Mouse (Mus musculus) ES-Bruce4 (cell line): ENCODE measurements around the gene Gm28053. TPM values are rescaled to one million over a fixed set of nuclear protein-coding genes. Genes with fewer than 3 reads are reported as not detected.
"Not testable (repeated sequence)": the region's sequence is repeated elsewhere in the genome, so short reads cannot be mapped to it uniquely, and the experiment has no call there.

ENCODE experiments used
- H3K27ac ChIP-seq: 2 replicates; pipeline ENCODE4 v1.5.1; 2012; ENCODE audit warnings: low read length, inconsistent platforms; ENCODE audit not compliant: insufficient read depth
- H3K27me3 ChIP-seq: 2 replicates; pipeline ENCODE4 v1.6.1; 2012; ENCODE audit warnings: mild to moderate bottlenecking, low read length, inconsistent platforms; ENCODE audit not compliant: control insufficient read depth, poor library complexity, insufficient read depth, severe bottlenecking
- H3K36me3 ChIP-seq: 2 replicates; pipeline ENCODE4 v1.6.1; 2012; ENCODE audit warnings: inconsistent platforms, mild to moderate bottlenecking, low read length, moderate library complexity; ENCODE audit not compliant: control insufficient read depth, poor library complexity, insufficient read depth, severe bottlenecking
- H3K4me1 ChIP-seq: one replicate; pipeline ENCODE4 v1.8.1; 2011; ENCODE audit warnings: low read length; ENCODE audit not compliant: control insufficient read depth, insufficient read depth
- H3K4me3 ChIP-seq: 2 replicates; pipeline ENCODE4 v1.5.1; 2011; ENCODE audit warnings: low read depth, mild to moderate bottlenecking, low read length
- H3K9ac ChIP-seq: 2 replicates; pipeline ENCODE4 v1.6.1; 2012; ENCODE audit warnings: low read depth, mild to moderate bottlenecking, inconsistent platforms; ENCODE audit not compliant: poor library complexity, severe bottlenecking
- H3K9me3 ChIP-seq: replicated peaks from 2 replicates; pipeline ENCODE4 v1.6.1; 2012; ENCODE audit warnings: mild to moderate bottlenecking, low read length, inconsistent platforms; ENCODE audit not compliant: control insufficient read depth, poor library complexity, insufficient read depth, severe bottlenecking
- CTCF ChIP-seq: IDR thresholded peaks from one replicate; pipeline ENCODE4 v1.8.1; 2011; ENCODE audit warnings: low read depth, low read length
- EP300 ChIP-seq: IDR thresholded peaks from 2 replicates; pipeline ENCODE4 v1.6.1; 2011; ENCODE audit warnings: low read depth, low read length; ENCODE audit not compliant: insufficient read depth
- POLR2A ChIP-seq: IDR thresholded peaks from one replicate; pipeline ENCODE4 v1.8.1; 2011; ENCODE audit warnings: low read length; ENCODE audit not compliant: insufficient read depth
- polyA plus RNA-seq: library from polyadenylated mRNA; stranded (reverse); fragments of >200 nt; gene quantifications from 2 replicates; pipeline ENCODE4 v1.2.4, GENCODE M21; 2011; ENCODE audit warnings: low read depth; ENCODE audit not compliant: missing spikeins, insufficient read depth, insufficient read length

Gene Gm28053
- polyA plus RNA-seq, 1 experiment: not detected

DNA sequence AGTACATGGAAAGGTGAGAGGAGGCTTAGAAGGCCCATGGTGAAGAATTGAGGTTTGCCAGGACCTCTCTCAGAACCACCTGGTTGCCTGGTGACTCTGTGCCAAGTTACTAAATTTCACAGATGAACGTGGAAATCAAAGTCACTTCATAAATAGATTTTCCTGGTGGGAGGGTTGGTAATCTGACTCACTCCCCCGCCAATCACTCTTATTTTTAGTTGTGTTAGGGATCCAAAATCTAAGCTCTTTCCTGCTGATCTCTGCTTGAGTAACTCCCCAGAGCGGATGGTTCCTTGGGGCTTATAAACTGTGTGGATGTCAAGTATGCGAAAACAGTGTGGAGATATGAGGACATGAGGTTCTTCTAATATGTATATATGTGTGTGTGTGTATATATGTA is 36.1 kb upstream of the Gm28053 start:
- Histone ChIP-seq H3K4me3 (no peak overlapping the region), H3K27ac (no peak overlapping the region), H3K27me3 (no peaks in the 10 kb centered on the region), H3K9me3 (no peaks in the 10 kb centered on the region), H3K36me3 (no peaks in the 10 kb centered on the region), H3K4me1 (no peaks in the 10 kb centered on the region), H3K9ac (no peak overlapping the region)
- TF ChIP-seq POLR2A (no peak), EP300 (no peak), CTCF (no peak)

DNA sequence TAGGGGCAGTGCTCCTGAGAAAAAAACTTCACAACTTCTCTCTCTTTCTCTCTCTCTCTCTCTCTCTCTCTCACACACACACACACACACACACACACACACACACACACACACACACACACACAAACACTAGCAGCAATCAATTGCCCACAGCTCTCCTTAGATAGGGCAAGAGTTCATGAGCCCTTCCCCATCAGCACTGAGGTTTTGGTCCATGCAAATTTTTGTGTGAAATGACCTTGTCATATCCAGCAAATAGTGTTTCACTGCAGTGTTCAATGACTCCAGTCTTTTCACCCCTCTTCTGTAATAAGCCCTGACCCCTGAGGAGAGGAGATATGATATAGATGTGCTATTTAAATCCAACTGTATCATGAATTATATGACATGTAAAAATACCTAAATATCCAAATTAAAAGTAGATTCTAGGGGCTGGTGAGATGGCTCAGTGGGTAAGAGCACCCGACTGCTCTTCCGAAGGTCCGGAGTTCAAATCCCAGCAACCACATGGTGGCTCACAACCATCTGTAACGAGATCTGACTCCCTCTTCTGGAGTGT is 35.1 kb upstream of the Gm28053 start:
- not testable (repeated sequence) for H3K4me3 ChIP-seq, H3K27ac ChIP-seq, H3K9me3 ChIP-seq

DNA sequence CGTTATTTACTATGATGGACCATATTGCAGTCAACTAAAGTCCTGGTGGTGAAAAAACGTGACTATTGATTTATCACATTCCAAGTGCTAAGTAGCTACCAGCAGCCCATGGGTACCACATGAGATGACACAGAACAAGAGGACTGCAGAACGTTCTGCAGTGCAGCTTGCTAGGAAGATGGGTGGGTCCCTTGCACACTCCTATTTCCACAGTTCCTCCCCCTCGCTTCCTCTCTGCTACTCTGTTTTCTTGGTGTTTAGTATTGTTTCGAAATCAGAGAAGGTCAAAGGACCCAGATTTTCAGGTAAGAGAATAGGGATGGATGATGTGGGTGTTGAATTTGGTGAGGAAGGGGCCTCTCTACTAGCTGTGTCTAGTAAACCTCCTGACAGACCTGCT is 34.1 kb upstream of the Gm28053 start, which contains the start of gene Gimap4:
Gene Gimap4, plus strand, starts transcription at position 231 of the 400 bp plus-strand sequence.
- Histone ChIP-seq H3K36me3 (no peaks in the 10 kb centered on the region), H3K27me3 (no peaks in the 10 kb centered on the region), H3K4me3 (no peak within 1 kb of the TSS), H3K4me1 (no peaks in the 10 kb centered on the region), H3K27ac (no peak within 1 kb of the TSS), H3K9ac (no peak within 1 kb of the TSS), H3K9me3 (no peaks in the 10 kb centered on the region)
- TF ChIP-seq CTCF (no peak), POLR2A (no peak), EP300 (no peak)

More for the DNA sequence above, 35.1 kb upstream of the Gm28053 start:
- H3K36me3 ChIP-seq, H3K9ac ChIP-seq, H3K27me3 ChIP-seq, H3K4me1 ChIP-seq: not testable (repeated sequence)

DNA sequence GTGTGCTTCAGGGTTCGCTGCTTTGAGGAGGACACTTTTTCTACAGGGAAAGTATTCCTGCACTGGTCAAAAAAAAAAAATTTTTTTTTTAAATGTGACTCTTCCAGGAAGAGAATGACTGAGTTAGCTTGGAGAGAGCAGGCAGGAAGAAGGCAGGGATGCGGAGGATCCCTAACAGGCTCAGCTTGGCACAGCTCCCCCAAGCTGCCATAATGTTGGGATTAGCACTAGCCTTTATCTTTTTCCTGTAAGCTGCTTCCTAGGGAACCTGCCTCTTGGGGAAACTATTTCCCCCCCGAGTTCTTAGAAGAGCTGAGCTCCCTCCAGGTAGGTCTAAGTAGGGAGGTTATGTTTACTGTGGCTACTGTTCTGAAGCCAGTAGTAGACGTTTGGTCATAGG is 33.6 kb upstream of the Gm28053 start:
- no peaks in the 10 kb centered on the region for H3K9me3 ChIP-seq
- TF ChIP-seq CTCF (no peak), EP300 (no peak), POLR2A (no peak)
- no peak overlapping the region for H3K4me3 ChIP-seq
- no peaks in the 10 kb centered on the region for H3K4me1 ChIP-seq
- H3K36me3 ChIP-seq: no peaks in the 10 kb centered on the region
- H3K9ac ChIP-seq: no peak overlapping the region
- no peak overlapping the region for H3K27ac ChIP-seq
- no peaks in the 10 kb centered on the region for H3K27me3 ChIP-seq

DNA sequence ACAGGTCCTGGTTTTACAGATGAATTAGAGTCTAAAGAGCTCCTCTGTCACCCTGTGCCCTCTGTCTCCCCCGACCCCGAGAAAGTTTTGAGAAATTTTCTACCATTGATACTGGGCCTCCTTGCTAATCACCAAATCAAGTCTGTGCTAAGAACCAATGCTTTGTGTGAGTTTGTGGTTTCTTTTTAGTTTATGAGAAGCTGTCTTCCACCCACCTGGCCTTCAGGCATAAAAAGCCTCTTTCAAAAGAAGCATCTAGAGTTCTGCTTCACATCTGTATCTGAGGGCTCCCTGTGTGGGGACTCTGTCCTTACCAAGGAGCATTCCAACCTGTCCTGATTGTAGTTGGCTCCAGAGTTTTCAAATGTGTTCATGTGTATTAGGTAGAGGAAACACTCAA is 33.2 kb upstream of the Gm28053 start:
- H3K27me3 ChIP-seq: no peaks in the 10 kb centered on the region
- H3K4me1 ChIP-seq: no peaks in the 10 kb centered on the region
- H3K4me3 ChIP-seq: no peak overlapping the region
- no peaks in the 10 kb centered on the region for H3K36me3 ChIP-seq
- H3K9me3 ChIP-seq: no peaks in the 10 kb centered on the region
- H3K27ac ChIP-seq: no peak overlapping the region
- TF ChIP-seq EP300: no peak
- TF ChIP-seq POLR2A: no peak
- no peak for TF ChIP-seq CTCF
- no peak overlapping the region for H3K9ac ChIP-seq

DNA sequence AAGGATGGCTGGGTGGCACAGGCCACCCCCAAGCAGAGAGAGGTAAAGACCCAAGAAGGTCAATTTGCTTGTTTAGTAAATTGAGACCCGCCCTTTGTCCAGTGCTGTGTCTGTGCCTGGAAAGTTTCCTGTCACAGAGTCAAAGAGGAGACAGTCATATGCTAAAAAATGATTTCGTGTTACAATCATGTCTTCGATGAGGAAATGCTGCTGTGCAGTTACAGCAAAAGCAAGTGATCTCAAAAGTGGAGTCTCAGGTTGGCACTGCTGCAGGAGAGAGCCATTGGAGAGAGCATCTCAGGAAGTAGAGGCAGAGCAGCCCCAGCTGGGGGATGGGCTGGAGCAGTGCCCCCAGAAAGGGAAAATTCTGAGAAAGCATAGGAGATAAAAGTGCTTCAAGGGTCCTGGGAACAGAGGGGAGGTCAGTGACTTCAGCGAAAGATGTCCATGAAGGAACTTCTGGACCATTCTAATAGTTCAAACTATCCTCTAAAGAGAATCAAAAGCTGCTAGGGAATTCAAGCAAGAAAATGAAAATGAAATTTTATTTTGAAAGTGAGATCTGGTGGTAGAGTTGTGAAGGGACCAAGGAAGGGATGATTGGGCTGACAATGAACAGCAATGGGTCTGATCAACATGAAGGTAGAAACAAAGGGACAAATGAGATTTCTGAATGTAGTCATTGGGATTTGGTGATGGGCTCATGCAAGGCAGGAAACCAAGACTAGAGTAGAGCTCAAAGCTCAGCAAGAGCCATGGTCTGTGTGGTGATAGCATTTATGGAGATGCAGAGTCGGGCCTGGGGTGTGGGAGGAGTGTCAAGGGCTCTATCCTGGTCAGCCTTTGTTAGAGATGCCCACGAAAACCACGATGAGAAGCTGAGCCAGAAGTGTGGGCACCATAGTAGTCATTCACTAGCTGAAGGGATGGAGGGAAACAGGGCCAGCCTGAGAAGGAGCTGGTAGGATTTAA is 32.4 kb upstream of the Gm28053 start:
- no peaks in the 10 kb centered on the region for H3K36me3 ChIP-seq
- no peaks in the 10 kb centered on the region for H3K4me1 ChIP-seq
- H3K9me3 ChIP-seq: no peaks in the 10 kb centered on the region
- H3K27me3 ChIP-seq: no peaks in the 10 kb centered on the region
- H3K27ac ChIP-seq: no peak overlapping the region
- no peak overlapping the region for H3K4me3 ChIP-seq
- TF ChIP-seq EP300: no peak
- TF ChIP-seq CTCF: no peak
- no peak for TF ChIP-seq POLR2A
- no peak overlapping the region for H3K9ac ChIP-seq
